Mouse (Mus musculus) activated CD4-positive, CD25-positive, alpha-beta regulatory T cell (primary cell): ENCODE results near the gene Chrm2. TPM values are rescaled to one million over a fixed set of nuclear protein-coding genes. Genes with fewer than 3 reads are reported as not detected.

Source experiments
- polyA plus RNA-seq, 2 experiments: library from polyadenylated mRNA; unstranded; fragments of 100-300 nt; shearing (Covaris generic); gene quantifications; one replicate each; pipeline ENCODE4 v1.2.1; 2017

Gene Chrm2
- not detected for polyA plus RNA-seq

DNA sequence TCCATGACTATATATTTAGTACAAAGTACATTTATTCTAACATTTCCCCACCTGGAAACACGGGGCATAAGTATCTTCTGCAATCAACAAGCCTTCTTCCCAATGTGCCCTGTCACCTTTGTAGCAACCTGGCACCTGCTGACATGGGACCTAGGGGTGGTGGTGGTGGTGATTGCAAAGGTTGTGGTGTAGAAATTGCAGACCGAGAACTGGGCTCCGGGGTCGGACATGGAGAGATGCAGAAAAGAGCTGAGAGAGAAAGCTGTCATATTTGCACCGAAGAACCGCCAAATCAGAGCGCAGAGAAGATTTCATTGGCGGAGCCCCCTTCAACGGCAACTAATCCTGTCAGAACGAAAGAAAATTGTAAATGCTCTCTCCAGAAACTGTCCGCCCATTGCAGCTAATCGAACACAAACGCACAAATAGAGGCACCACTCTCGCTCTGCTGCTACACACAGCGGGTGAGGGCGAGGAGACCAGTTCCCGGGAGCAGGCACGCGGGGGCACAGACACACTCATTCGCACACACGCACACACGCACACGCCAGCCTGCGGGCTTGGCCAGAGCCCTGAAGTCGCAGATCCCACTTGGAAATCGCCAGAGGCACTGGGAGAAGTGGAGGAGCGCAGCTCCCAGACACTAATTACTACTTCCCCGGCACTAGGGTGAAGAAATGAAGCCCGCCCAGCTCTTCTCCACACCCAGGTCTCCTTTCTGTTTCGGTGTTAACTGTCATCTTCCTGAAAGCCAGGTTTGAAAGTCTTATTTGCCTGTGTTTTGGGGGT, at the start of gene Chrm2:
Gene Chrm2, plus strand, starts transcription at position 473 of the 789 bp plus-strand sequence.

